Mouse (Mus musculus): ENCODE data around the gene Gm32742. TPM values are rescaled to one million over a fixed set of nuclear protein-coding genes. Genes with fewer than 3 reads are reported as not detected.

Gene Gm32742
- polyA plus RNA-seq, 1 experiment = not detected

- no peak overlapping the region for H3K27ac ChIP-seq (ENCODE audit: insufficient read depth, low read depth, low read length)
- H3K4me3 ChIP-seq (ENCODE audit: insufficient read depth, low read length) = no peak overlapping the region
- TF ChIP-seq POLR2A (IDR thresholded peaks at IDR 0.05; ENCODE audit: borderline replicate concordance, low read depth, low read length) = no peak
- 0 out of 2 replicates have a peak, but pooled peaks have one; percentile 14 for TF ChIP-seq CTCF (IDR thresholded peaks at IDR 0.05; ENCODE audit: low read depth, low read length)
- H3K4me1 ChIP-seq (ENCODE audit: control insufficient read depth, insufficient read depth, low read length) = no peaks in the 10 kb centered on the region
Measured at GRCm38 (mm10) chr9:51136985-51137384, 28.3 kb downstream of the Gm32742 start.

GRCm38 (mm10) chr9:51114767-51115166, 50.5 kb downstream of the Gm32742 start:
- H3K4me1 ChIP-seq (ENCODE audit: control insufficient read depth, insufficient read depth, low read length) = no peaks in the 10 kb centered on the region
- H3K4me3 ChIP-seq (ENCODE audit: insufficient read depth, low read length) = no peak overlapping the region
- no peak for TF ChIP-seq CTCF (IDR thresholded peaks at IDR 0.05; ENCODE audit: low read depth, low read length)
- no peak for TF ChIP-seq POLR2A (IDR thresholded peaks at IDR 0.05; ENCODE audit: borderline replicate concordance, low read depth, low read length)
- H3K27ac ChIP-seq (ENCODE audit: insufficient read depth, low read depth, low read length) = no peak overlapping the region

GRCm38 (mm10) chr9:51105751-51106150, 59.6 kb downstream of the Gm32742 start:
- Histone ChIP-seq H3K27ac (ENCODE audit: insufficient read depth, low read depth, low read length) (no peak overlapping the region), H3K4me1 (ENCODE audit: control insufficient read depth, insufficient read depth, low read length) (peaks cover 5% of the 10 kb centered on the region; the same call in 1 of the 2 replicates), H3K4me3 (ENCODE audit: insufficient read depth, low read length) (no peak overlapping the region)
- no peak for TF ChIP-seq CTCF (IDR thresholded peaks at IDR 0.05; ENCODE audit: low read depth, low read length)
- no peak for TF ChIP-seq POLR2A (IDR thresholded peaks at IDR 0.05; ENCODE audit: borderline replicate concordance, low read depth, low read length)

GRCm38 (mm10) chr9:51103808-51104514, 61.4 kb downstream of the Gm32742 start:
- TF ChIP-seq CTCF (IDR thresholded peaks at IDR 0.05; ENCODE audit: low read depth, low read length) (no peak), POLR2A (IDR thresholded peaks at IDR 0.05; ENCODE audit: borderline replicate concordance, low read depth, low read length) (no peak)
- Histone ChIP-seq H3K27ac (ENCODE audit: insufficient read depth, low read depth, low read length) (no peak overlapping the region), H3K4me1 (ENCODE audit: control insufficient read depth, insufficient read depth, low read length) (peaks cover 5% of the 10 kb centered on the region; the same call in 1 of the 2 replicates), H3K4me3 (ENCODE audit: insufficient read depth, low read length) (peak overlapping the region; percentile 56)

- H3K4me1 ChIP-seq (ENCODE audit: control insufficient read depth, insufficient read depth, low read length) = peaks cover 5% of the 10 kb centered on the region; the same call in 1 of the 2 replicates
- H3K27ac ChIP-seq (ENCODE audit: insufficient read depth, low read depth, low read length) = no peak overlapping the region
- peak overlapping the region; percentile 56 for H3K4me3 ChIP-seq (ENCODE audit: insufficient read depth, low read length)
- TF ChIP-seq POLR2A (IDR thresholded peaks at IDR 0.05; ENCODE audit: borderline replicate concordance, low read depth, low read length) (no peak), CTCF (IDR thresholded peaks at IDR 0.05; ENCODE audit: low read depth, low read length) (no peak)
Measured at GRCm38 (mm10) chr9:51102963-51103807, 62.1 kb downstream of the Gm32742 start.

GRCm38 (mm10) chr9:51101756-51102425, 63.4 kb downstream of the Gm32742 start, which contains the start of gene 4833427G06Rik:
4833427G06Rik (minus strand) TSS chr9:51102078.
- peaks cover 5% of the 10 kb centered on the region; the same call in 1 of the 2 replicates for H3K4me1 ChIP-seq (ENCODE audit: control insufficient read depth, insufficient read depth, low read length)
- no peak within 1 kb of the TSS for H3K27ac ChIP-seq (ENCODE audit: insufficient read depth, low read depth, low read length)
- peak within 1 kb of the TSS; percentile 56 for H3K4me3 ChIP-seq (ENCODE audit: insufficient read depth, low read length)
- TF ChIP-seq POLR2A (IDR thresholded peaks at IDR 0.05; ENCODE audit: borderline replicate concordance, low read depth, low read length) (no peak), CTCF (IDR thresholded peaks at IDR 0.05; ENCODE audit: low read depth, low read length) (no peak)

GRCm38 (mm10) chr9:51096306-51096705, 69.0 kb downstream of the Gm32742 start:
- Histone ChIP-seq H3K4me3 (ENCODE audit: insufficient read depth, low read length) (no peak overlapping the region), H3K27ac (ENCODE audit: insufficient read depth, low read depth, low read length) (no peak overlapping the region), H3K4me1 (ENCODE audit: control insufficient read depth, insufficient read depth, low read length) (no peaks in the 10 kb centered on the region)
- no peak for TF ChIP-seq CTCF (IDR thresholded peaks at IDR 0.05; ENCODE audit: low read depth, low read length)
- no peak for TF ChIP-seq POLR2A (IDR thresholded peaks at IDR 0.05; ENCODE audit: borderline replicate concordance, low read depth, low read length)

GRCm38 (mm10) chr9:51093697-51094096, 71.6 kb downstream of the Gm32742 start:
- TF ChIP-seq POLR2A (IDR thresholded peaks at IDR 0.05; ENCODE audit: borderline replicate concordance, low read depth, low read length) (no peak), CTCF (IDR thresholded peaks at IDR 0.05; ENCODE audit: low read depth, low read length) (no peak)
- Histone ChIP-seq H3K27ac (ENCODE audit: insufficient read depth, low read depth, low read length) (no peak overlapping the region), H3K4me1 (ENCODE audit: control insufficient read depth, insufficient read depth, low read length) (no peaks in the 10 kb centered on the region), H3K4me3 (ENCODE audit: insufficient read depth, low read length) (no peak overlapping the region)

GRCm38 (mm10) chr9:51081614-51082013, 83.7 kb downstream of the Gm32742 start:
- no peak overlapping the region for H3K27ac ChIP-seq (ENCODE audit: insufficient read depth, low read depth, low read length)
- TF ChIP-seq POLR2A (IDR thresholded peaks at IDR 0.05; ENCODE audit: borderline replicate concordance, low read depth, low read length) (no peak), CTCF (IDR thresholded peaks at IDR 0.05; ENCODE audit: low read depth, low read length) (no peak)

More at GRCm38 (mm10) chr9:51081614-51082013, 83.7 kb downstream of the Gm32742 start:
- H3K4me3 ChIP-seq (ENCODE audit: insufficient read depth, low read length) = no peak overlapping the region
- peaks cover 4% of the 10 kb centered on the region for H3K4me1 ChIP-seq (ENCODE audit: control insufficient read depth, insufficient read depth, low read length)

Other genes starting within 250 kb of the Gm32742 start
- 12.7 and 13.8 TPM in 2 replicates for gene Sik2, start 156.4 kb downstream of the Gm32742 start, polyA plus RNA-seq (2012; ENCODE audit: insufficient read depth, insufficient read length, missing spikeins)
- gene Btg4, start 104.6 kb downstream of the Gm32742 start, polyA plus RNA-seq (2012; ENCODE audit: insufficient read depth, insufficient read length, missing spikeins) = not detected in 2 replicates
- gene Layn, start 88.4 kb downstream of the Gm32742 start, polyA plus RNA-seq (2012; ENCODE audit: insufficient read depth, insufficient read length, missing spikeins) = 4.5 and 6.7 TPM in 2 replicates
- not detected in 2 replicates for gene 4833427G06Rik, start 63.4 kb downstream of the Gm32742 start, polyA plus RNA-seq (2012; ENCODE audit: insufficient read depth, insufficient read length, missing spikeins)
- gene Pou2af1, start 48.2 kb upstream of the Gm32742 start, polyA plus RNA-seq (2012; ENCODE audit: insufficient read depth, insufficient read length, missing spikeins) = not detected in 2 replicates
- not detected in 2 replicates for gene Colca2, start 113.1 kb upstream of the Gm32742 start, polyA plus RNA-seq (2012; ENCODE audit: insufficient read depth, insufficient read length, missing spikeins)
- gene 1810046K07Rik, start 163.4 kb upstream of the Gm32742 start, polyA plus RNA-seq (2012; ENCODE audit: insufficient read depth, insufficient read length, missing spikeins) = not detected in 2 replicates